Mouse (Mus musculus): ENCODE measurements around the gene Ndufs7.

DNA sequence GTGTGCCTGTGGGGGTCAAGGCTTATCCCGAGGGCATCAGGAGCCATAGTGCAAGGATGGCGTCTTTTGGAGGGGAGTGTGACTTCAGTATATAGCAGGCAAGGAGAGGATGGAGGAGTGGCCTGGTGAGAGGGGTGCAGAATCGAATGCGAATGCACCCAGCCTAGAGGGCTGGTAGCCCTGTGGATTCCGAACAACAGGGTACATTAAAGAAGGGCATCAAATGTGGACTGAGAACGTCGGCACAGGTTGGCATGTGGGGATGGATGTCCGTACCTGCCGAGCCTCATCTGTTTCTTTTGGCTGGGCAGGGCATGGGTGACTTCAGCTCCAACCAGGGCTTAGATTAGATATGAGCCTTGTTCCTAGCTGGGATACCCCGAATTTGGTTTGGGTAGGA lies 50.9 kb downstream of the Ndufs7 start:
- no peak for TF ChIP-seq GATA1 (IDR thresholded peaks at IDR 0.05; ENCODE audit: borderline replicate concordance, low read length)
- TF ChIP-seq FLI1 (IDR thresholded peaks at IDR 0.05; ENCODE audit: low read length): no peak

All from megakaryocyte, embryonic 14.5 days (primary cell).